Mouse (Mus musculus): ENCODE results near the gene Jmjd1c.

DNA sequence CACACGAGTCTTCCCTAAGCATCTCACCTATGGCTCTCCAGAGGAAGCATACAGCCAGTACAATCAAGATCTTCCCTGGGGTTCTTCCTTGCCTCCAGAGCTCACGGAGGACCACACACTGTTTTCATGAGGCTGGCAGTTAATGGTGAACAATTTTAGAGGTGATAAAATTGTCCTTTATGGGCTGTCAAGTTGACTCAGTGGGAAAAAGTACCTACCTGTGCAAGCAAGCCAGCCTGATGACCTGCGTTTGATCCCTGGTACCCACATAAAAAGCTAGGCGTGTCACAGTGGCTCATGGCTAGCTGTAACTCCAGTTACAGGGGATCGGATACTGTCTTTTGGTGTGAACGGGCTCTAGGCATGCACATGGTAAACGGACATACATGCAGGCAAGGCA is 10.0 kb upstream of the Jmjd1c start:
- TF ChIP-seq CTCF (IDR thresholded peaks at IDR 0.05; ENCODE audit: borderline replicate concordance, insufficient read depth, low read depth, low read length) (no peak), POLR2A (IDR thresholded peaks at IDR 0.05; ENCODE audit: borderline replicate concordance, insufficient read depth, low read length) (no peak)

All from cerebellum, adult 2 months (tissue).